Mouse (Mus musculus) cerebellum, adult 8-10 months (tissue): ENCODE measurements around the gene Tmprss3.

Experiments used
- DNase-seq: peaks from one replicate; pipeline ENCODE4 v3.0.0; 2022

The Tmprss3 gene

DNA sequence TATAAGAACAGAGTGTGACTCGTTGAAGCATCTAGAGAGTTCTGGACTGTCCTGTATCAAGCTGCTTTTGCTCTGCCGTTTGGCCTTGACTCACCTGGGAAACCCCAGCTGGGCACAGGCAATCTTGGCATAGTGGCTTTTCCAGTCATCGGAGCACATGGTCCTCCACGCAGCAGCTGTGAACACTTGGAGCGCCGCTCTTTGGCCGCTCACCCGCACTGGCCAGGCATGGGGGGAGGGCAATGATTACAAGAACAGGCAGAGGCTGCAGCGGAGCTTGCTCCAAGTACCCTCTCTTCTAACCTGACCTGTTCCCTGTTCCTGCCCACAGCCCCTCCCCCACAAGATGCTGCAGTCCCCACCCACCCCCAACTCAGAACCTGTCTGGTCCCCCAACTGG, 5.4 kb downstream of the Tmprss3 start:
- no peak for DNase-seq

DNA sequence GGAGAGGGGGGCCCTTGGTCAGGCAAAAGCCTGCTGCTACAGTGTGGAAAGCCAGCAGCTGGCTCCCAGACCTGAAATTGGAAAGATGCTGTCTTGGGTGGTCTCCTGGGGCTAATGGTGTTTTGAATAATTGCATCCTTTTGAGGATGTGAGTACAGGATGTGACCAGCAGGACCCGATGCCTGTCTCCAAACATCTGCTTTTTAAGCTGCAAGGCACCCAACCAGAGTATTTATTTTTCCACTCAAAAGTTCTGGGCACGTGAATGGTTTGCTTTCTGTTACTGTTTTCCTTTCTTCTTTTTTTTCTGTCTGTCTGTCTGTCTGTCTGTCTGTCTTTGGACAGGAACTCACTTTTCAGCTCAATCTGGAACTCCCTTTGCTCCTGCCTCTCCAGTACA, 6.1 kb downstream of the Tmprss3 start:
- DNase-seq: no peak

GRCm38 (mm10) chr17:31191825-31192224, 7.0 kb downstream of the Tmprss3 start:
- no peak for DNase-seq

- DNase-seq: peak; percentile 83
Observed at GRCm38 (mm10) chr17:31187370-31187769, 11.4 kb downstream of the Tmprss3 start.

GRCm38 (mm10) chr17:31184269-31184990, 14.3 kb downstream of the Tmprss3 start:
- DNase-seq: no peak

DNA sequence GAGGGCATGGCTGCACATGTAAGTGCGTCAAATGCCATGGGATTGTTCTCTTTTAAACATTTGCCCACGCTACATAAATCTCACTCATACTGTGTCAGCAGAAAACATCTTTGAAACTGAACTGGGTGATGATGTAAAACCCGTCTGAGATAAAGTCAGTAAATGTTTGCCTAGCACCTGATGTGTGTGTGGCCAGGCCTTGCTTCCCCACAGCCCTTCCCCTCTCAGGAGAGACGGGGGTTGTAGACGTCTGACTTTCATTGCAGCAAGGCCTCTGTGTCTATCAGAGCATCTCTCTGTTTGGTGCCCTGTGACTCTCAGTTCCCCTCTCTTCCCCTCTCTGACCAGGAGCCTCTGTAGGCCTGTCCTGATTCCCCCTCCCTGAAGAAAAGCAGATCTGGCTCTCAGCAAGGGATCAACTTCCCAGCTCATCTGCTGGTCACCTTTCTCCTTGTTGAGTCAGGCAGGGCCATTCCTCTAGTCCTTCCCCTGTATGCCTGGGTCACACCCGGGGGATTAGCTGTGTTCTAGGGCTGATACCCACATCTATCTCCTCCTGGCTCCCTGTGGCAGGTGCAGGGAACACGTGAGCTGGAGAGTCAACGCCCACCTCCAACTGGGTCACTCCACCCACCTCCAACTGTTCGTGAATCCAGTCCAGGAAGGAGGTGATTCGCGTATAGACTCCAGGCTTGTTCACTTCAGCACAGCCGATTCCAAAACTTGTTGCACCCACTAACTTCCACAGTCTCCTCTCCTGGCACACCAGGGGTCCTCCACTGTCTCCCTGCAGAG, 15.4 kb downstream of the Tmprss3 start:
- peak; percentile 19 for DNase-seq

- no peak for DNase-seq
Observed at GRCm38 (mm10) chr17:31181490-31181889, 17.3 kb downstream of the Tmprss3 start.

DNA sequence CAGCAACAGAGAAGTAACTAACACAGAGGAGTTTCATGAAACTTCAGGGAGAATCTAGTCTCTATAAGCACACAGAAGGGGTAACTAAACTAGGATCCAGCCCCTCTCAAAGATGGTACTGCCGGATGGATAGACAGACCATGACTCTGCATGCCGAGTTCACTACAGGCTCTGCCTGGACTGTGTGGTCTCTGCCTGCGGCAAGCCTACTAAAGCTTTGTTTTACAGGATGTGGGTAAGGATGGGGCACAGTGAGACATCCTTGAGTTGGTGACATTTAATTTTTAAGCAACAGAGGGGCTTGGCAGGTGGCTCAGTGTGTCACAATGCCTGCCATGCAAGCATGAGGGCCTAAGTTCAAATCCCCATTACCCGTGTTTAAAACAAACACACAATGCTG, 22.5 kb downstream of the Tmprss3 start:
- DNase-seq: no peak

DNA sequence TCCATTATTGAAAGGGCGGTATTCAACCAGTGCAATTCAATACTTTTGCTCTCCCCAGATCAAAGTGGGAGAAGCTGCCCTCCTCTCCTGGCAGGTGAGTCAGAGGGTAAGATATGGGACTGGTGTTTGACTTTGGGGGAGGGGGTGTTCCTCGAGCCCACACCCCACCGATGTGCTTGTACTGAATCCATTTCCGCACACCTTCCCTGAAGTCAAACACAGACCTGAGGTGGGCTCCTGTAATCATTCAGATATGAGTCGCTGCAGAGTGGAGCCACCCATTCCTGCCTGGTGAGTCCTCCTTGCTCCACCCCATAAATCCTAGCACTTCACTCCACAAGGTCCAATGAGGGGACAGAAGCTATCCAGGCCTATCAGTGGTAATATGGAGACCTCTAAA, 29.0 kb downstream of the Tmprss3 start:
- no peak for DNase-seq

GRCm38 (mm10) chr17:31165127-31165526, 33.6 kb downstream of the Tmprss3 start, which contains the start of gene Tff1:
Tff1 (minus strand) TSS chr17:31165277.
- DNase-seq: no peak

- DNase-seq: no peak
Observed at GRCm38 (mm10) chr17:31163821-31164220, 35.0 kb downstream of the Tmprss3 start.

- no peak for DNase-seq
Observed at GRCm38 (mm10) chr17:31162607-31163006, 36.2 kb downstream of the Tmprss3 start.

GRCm38 (mm10) chr17:31160291-31160690, 38.5 kb downstream of the Tmprss3 start:
- DNase-seq: no peak

DNA sequence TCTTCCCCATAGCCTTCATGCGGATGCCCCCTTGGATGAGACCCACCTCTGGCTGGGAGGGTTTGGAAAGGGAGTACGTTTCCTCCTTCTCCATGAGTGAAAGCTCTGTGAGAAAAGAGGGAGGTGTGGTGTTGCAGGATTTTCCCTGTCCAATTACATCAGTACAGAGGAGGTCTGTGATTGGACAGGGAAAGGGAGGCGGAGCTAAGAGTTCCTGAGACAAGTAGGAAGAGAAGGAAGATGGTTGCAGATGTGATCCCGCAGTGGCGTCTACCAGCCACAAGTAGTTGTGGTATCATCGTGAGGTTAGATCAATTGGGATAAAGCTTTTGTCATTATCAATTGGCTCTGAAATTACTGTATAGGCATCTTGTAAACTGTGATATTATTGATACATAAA, 40.9 kb downstream of the Tmprss3 start:
- no peak for DNase-seq

DNA sequence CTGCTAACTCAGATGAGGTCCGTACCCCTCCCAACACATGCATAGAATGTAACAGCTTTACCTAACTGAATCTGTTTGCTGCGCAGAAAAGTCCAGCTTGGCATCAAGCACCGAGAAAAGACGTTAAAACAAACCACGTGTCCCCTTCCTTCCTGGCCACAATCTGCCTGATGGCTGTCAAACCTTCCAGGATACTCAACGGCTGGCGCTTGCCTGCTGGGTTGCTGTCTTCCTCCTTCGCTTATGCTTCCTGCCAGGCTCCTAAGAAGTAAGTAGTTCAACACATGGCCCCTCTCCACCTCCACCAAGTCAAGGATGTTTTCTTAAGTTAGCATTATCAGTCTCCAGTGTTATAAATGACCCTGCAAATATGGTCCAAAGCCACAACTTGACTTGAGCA, 45.0 kb downstream of the Tmprss3 start:
- no peak for DNase-seq

GRCm38 (mm10) chr17:31152966-31153499, 45.7 kb downstream of the Tmprss3 start:
- DNase-seq: no peak

GRCm38 (mm10) chr17:31152512-31152911, 46.3 kb downstream of the Tmprss3 start:
- no peak for DNase-seq

DNA sequence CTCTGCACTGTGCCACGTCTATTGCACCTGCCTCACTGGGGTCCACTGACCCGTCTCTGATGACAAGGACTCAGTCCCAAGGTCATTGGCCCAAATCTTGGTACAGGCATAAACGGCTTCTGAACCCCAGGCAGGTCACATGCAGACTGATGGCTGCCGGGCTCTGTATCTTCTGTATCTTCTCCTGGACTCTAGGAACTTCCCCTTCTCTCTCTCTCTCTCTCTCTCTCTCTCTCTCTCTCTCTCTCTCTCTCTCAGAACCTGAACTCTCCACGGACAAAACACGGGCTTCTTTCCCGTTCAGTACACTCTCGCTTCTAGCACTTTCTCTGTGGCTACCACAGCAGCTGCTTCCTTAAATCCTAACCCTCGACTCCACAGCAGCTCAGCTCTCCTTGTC, 52.8 kb downstream of the Tmprss3 start:
- DNase-seq: no peak

- no peak for DNase-seq
Observed at GRCm38 (mm10) chr17:31144040-31145037, 54.4 kb downstream of the Tmprss3 start, which contains the start of gene Tff2. Tff2 (minus strand) TSS chr17:31144282.

GRCm38 (mm10) chr17:31142116-31142515, 56.7 kb downstream of the Tmprss3 start:
- no peak for DNase-seq

DNA sequence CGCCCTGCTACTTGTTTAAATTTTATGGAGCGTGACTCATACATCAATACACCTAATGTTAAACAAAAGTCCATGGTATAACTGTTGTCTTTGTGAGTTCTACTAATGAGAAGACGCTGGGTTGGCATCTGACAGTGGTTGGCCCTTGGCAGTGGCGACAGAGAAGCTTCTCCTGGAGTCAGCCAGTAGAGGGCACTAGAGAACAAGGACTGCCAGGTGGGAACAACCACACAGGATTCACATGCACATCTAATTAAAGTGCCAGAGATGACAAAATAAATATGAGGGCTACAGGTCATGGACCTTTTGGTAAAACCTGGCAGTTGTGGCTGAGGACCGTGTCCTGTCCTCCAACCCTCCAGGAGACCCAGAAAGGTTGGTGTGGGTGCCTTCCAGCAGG, 60.4 kb downstream of the Tmprss3 start:
- DNase-seq: peak; percentile 79

DNA sequence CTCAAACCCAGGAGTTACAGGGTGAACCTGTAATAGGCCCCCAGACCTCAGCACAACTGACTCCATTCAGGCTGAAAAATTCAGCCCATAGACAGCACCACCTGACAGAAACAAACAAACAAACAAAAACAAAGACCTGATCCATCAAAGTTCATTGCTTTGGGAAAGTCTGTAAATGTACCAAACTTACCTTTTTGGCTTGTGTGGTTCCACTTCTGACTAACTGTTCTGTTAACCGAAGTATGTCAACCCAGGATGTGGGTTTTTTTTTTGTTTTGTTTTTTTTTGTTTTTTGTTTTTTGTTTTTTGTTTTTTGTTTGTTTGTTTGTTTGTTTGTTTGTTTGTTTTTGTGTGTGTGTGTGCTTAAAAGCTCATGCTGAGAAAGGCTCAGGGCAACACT, 62.0 kb downstream of the Tmprss3 start:
- DNase-seq: no peak

- no peak for DNase-seq
Observed at GRCm38 (mm10) chr17:31136291-31136690, 62.5 kb downstream of the Tmprss3 start.
